Mouse (Mus musculus) hindlimb bud, embryonic 11.5 days (tissue): Measurements from ENCODE around the gene Tpsb2.

ENCODE experiments used
- DNase-seq: peaks from one replicate; pipeline ENCODE4 v3.0.0-alpha.2; 2012; ENCODE audit warnings: low read depth, low spot score; ENCODE audit errors: extremely low spot score

Tpsb2 gene

DNA sequence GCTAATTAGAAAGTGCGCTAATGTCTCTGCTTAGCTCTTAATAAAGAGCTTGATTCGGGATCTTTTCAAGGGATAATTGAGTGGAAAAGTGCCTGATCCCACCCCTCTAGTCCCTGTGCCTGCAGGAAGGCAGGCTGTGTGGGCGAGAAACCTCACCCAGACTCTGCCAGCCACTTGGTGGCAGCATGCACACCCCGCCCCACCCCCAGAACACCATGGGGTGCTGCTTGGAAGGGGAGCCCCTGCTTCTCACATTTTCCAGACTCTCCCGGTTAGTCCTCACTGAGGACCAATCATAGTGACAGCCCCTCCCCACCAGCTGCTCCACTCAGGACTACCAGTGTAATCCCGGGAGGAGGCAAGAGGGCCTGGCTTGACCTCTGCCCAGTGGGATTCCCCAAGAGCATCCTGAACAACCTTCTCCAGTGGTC lies 39.9 kb downstream of the Tpsb2 start:
- no peak for DNase-seq

DNA sequence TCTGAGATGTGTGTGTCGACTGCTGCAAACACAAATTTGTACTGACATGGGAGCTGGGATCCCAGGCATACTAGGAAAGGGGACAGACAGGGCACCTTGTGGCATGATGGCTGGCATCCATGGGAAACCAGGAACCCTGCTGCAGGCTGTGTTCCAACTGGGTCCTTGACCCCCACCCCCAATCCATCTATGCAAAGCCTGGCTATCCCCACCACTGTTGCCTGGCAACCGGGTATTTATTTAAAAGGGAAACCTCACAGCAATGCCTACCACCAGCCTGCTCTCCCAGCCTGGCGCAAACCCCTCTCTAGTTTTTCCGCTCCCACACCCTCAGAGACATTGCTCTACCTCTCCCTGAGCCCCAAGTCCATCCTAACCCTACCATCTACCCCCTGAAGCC lies 41.2 kb downstream of the Tpsb2 start:
- DNase-seq: no peak

DNA sequence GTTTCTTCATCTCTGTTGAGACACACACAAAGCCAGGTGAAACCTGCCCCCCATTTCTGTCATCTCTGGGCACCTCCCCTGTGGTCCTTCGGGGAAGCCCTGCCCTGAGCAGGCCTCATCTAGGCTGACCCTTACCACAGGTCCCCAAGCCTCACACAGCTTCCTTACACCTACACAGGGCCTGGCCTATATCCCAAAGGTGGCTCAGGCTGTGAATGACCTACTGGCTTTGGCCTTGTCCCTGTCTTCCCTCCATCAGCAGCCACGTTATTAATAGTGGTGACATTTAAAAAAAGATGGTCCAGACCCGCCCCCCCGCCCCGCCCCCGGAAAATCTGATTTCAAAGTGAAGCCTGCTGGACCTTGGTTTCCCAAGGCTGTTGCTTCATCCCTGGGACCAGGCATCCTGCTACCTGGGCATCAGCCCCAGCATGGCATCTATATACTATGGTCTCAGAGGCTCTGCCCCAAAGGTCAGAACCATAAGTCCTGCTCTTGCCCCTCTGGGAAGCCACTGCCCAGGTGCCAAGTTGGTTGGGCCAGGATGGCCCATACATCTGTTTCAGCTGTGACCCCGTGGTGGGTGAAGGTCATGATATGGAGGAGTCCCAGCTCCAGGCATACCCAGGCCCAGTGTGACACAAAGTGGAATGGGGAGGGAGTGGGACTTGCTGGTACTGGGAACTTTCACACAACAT lies 42.3 kb downstream of the Tpsb2 start:
- no peak for DNase-seq

DNA sequence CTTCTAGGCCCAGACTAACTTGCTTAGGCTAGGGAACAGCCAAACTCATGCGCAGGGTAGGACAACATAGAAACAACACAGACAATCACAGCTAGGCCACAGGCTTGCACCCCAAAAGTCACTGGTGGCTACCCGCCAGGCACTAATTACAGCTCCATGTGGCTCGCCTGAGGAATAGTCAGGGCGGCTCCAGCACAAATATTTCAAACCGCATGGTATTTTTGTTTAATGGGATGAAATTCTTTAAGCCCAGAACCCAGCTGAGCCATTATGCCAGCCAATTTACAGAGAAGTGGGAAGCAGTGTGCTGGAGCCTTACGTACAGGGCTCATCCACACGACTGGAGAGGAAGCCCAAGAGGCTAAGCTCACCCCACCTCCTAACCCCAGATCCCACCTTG lies 43.5 kb downstream of the Tpsb2 start:
- DNase-seq: no peak

DNA sequence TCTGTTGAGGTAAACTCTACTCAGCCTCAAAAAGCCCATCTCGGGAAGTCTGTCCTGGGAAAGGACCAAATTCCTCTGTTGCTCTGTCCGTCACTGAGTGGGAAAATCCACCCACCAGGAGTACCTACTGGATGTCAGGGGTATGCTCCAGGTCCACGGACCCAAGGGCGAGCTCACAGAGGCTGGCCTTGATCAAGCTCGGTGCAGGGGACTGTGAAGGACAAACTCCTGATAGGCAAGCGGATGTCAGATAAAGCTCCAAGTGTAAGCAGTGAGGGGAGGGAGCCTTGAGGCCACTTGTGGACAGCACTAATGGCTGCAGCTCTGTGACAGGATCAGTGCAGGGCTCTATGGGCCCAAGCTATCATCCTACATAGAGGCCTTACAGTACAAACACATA lies 44.1 kb downstream of the Tpsb2 start:
- DNase-seq: no peak

DNA sequence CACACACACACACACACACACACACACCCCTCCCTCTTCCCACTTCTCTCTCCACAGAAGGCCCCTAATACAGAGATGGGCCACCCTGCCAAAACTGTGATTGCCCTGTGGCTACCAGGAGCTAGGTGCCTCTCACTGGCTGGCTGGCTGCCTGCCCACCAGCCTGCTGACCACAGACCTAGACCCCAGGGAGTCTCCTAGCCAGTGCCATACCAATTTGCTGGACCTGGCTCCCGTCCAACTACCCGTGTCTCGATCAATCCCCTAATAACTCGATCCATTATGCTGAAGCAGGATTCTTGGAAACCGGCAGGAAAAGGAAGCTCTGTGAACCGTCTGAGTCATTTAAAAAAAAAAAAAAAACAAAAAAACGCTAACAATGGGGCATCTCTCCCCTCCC lies 44.7 kb downstream of the Tpsb2 start:
- DNase-seq: no peak

DNA sequence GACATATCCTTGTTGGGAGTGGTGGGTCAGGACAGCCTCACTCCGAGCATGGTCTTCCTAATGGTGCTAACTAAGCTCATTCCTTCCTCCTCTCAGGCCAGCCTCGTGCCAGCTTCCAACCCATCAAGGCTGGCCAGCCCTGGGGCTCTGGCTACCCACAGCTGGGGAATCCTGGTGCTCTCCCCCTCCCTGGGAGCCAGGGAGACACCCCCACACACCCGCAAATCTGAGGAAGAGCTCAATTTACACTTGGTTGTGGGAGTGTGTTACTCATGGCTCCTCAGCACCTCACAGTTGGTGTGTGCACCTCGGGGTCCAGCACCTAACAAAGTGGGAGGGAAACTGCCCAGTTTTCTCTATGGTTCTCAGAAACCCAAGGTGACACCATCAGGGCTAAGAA lies 45.1 kb downstream of the Tpsb2 start:
- no peak for DNase-seq

DNA sequence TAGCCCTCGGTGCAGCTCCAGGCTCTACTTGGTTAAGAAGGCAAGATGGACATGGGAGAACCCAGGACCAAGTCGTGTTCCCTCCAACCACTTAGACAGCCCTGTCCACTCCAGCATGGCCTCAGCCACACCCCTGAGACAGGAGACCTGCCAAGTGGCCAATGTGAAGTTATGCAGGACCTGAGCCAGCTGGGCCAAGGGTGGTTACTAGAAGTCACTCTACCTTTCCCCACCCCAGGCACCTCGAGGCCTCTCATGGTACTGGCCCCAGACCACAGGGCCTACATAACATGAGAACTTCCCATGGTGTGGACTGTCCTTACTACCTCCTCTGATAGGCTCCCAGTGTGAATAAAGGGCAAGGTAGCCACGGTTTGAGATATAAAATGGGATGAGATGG lies 48.1 kb downstream of the Tpsb2 start:
- DNase-seq: no peak

DNA sequence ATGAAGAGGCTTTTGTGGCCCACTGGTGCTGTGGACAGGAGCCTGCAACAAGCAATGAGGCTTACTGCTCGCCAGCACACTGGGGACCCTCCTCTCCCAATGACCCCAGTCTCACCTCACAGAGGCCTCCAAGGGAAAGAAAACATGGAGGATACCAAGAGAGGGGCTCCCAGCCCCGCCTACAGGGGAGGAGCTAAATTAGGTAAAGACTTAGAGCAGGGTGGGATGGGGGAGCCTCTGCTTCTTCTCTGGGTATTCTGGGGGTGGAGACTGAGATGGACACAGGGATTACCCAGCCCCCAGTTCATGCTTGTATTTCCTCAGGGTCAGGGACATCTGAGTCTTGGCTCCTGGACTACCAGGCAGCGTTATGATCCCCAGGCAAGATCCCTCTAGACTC lies 48.8 kb downstream of the Tpsb2 start:
- DNase-seq: no peak

DNA sequence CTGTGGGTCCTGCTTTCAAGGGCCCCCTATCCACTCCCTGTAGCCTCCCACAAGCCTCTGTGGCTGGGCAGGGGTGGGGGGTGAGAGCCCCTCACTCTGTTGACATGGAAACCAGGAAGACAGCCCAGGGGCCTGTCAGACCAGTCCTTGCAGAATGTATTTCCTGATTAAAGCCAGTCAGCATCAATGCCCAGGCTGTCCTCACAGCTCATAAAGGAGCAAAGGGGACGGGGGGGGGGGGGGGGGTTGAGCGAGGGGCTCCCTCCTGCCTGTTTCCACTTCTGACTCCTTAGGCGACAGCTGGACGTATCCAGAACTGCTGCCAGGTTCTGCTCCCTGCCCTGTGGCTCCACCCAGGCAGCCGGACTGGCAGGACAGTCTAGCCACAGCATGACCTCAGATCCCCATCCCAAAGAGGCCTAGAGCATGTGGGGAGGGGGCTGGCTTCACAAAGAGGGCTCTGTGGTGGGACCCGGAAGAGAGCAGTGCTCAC lies 49.4 kb downstream of the Tpsb2 start:
- DNase-seq: no peak

DNA sequence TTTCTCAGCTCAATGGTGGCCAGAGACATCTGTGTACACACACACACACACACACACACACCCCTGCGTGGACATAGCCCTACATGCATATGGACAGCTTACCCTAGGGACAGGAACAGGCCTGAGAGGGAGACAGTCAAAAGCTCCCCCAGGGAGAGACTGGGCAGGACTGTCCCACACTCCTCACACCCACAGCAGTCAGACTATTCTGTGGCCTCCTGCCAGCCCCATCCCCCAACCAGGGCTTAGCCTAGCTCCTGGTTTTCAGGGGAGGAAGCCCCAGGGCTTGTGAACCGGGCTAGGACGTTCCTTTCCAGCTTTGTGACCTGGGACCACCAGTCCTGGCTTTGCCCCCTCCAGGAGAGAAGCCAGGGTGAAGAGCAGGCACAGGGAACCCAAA lies 50.1 kb downstream of the Tpsb2 start:
- no peak for DNase-seq

DNA sequence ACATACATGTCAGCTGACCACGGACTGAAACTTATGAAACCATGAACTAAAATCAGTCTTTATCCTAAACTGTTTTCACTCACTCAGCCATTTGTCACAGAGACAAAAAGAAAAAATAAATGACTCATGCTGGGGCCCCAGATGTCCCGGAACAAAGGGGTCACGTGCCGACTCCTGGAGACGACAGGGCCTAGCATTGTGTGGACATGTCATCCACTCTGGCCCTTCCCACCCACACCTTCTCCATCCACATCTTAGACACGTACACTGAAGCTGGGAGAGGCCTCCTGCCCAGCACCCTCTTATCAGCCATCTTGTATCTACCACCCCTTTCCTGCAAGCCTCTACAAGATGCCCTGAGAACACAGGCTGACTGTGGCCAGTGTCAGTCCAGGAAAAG lies 51.9 kb downstream of the Tpsb2 start:
- no peak for DNase-seq
